Mouse (Mus musculus): Measurements from ENCODE around the gene Tjp1. TPM values are rescaled to one million over a fixed set of nuclear protein-coding genes. Genes with fewer than 3 reads are reported as not detected.

The Tjp1 gene
- polyA plus RNA-seq, 1 experiment from 2014 or later = 19.7 TPM

- Histone ChIP-seq H3K36me3 (ENCODE audit: control insufficient read depth, insufficient read depth) (no peaks in the 10 kb centered on the region), H3K9me3 (replicated peaks; ENCODE audit: control insufficient read depth, low read length) (no peaks in the 10 kb centered on the region), H3K27me3 (ENCODE audit: control insufficient read depth, insufficient read depth, low read length) (no peaks in the 10 kb centered on the region), H3K9ac (ENCODE audit: low read length) (no peak overlapping the region), H3K4me2 (ENCODE audit: low read depth, low read length) (no peak overlapping the region), H3K4me3 (ENCODE audit: low read length) (no peak overlapping the region), H3K27ac (ENCODE audit: low read length) (no peak overlapping the region; the same call in 1 of the 2 replicates), H3K4me1 (ENCODE audit: control insufficient read depth, insufficient read depth, low read length) (peaks cover 38% of the 10 kb centered on the region)
- ATAC-seq (replicated peaks; ENCODE audit: extremely low read depth, insufficient read depth, low FRiP score) = no peak
- 75% methylated on average over 3 of the region's 3 CpGs for WGBS
Observed at GRCm38 (mm10) chr7:65416506-65416905, 111.1 kb downstream of the Tjp1 start.

- H3K4me3 ChIP-seq (ENCODE audit: low read length) = no peak overlapping the region
- H3K27ac ChIP-seq (ENCODE audit: low read length) = peak overlapping the region; percentile 65
- H3K9me3 ChIP-seq (replicated peaks; ENCODE audit: control insufficient read depth, low read length) = no peaks in the 10 kb centered on the region
- no peak overlapping the region for H3K9ac ChIP-seq (ENCODE audit: low read length)
- no peaks in the 10 kb centered on the region for H3K36me3 ChIP-seq (ENCODE audit: control insufficient read depth, insufficient read depth)
- peaks cover 36% of the 10 kb centered on the region for H3K4me1 ChIP-seq (ENCODE audit: control insufficient read depth, insufficient read depth, low read length)
- peak overlapping the region; percentile 31; the same call in 1 of the 2 replicates for H3K4me2 ChIP-seq (ENCODE audit: low read depth, low read length)
- ATAC-seq (replicated peaks; ENCODE audit: extremely low read depth, insufficient read depth, low FRiP score) = peak; percentile 67
- 37% methylated on average over 13 of the region's 13 CpGs for WGBS
- H3K27me3 ChIP-seq (ENCODE audit: control insufficient read depth, insufficient read depth, low read length) = no peaks in the 10 kb centered on the region
Observed at GRCm38 (mm10) chr7:65413946-65414945, 113.3 kb downstream of the Tjp1 start.

- Histone ChIP-seq H3K4me2 (ENCODE audit: low read depth, low read length) (no peak overlapping the region), H3K4me3 (ENCODE audit: low read length) (no peak overlapping the region), H3K4me1 (ENCODE audit: control insufficient read depth, insufficient read depth, low read length) (peaks cover 14% of the 10 kb centered on the region), H3K27me3 (ENCODE audit: control insufficient read depth, insufficient read depth, low read length) (no peaks in the 10 kb centered on the region), H3K9me3 (replicated peaks; ENCODE audit: control insufficient read depth, low read length) (no peaks in the 10 kb centered on the region), H3K27ac (ENCODE audit: low read length) (no peak overlapping the region), H3K9ac (ENCODE audit: low read length) (no peak overlapping the region), H3K36me3 (ENCODE audit: control insufficient read depth, insufficient read depth) (no peaks in the 10 kb centered on the region)
- WGBS = 68% methylated on average over 7 of the region's 7 CpGs
- ATAC-seq (replicated peaks; ENCODE audit: extremely low read depth, insufficient read depth, low FRiP score) = peak; percentile 41
Observed at GRCm38 (mm10) chr7:65410668-65411067, 116.9 kb downstream of the Tjp1 start.

GRCm38 (mm10) chr7:65406427-65406826, 121.2 kb downstream of the Tjp1 start:
- H3K9ac ChIP-seq (ENCODE audit: low read length) = no peak overlapping the region
- WGBS = 73% methylated on average over 3 of the region's 3 CpGs
- H3K4me2 ChIP-seq (ENCODE audit: low read depth, low read length) = no peak overlapping the region
- no peak overlapping the region for H3K27ac ChIP-seq (ENCODE audit: low read length)
- no peaks in the 10 kb centered on the region for H3K4me1 ChIP-seq (ENCODE audit: control insufficient read depth, insufficient read depth, low read length)
- H3K4me3 ChIP-seq (ENCODE audit: low read length) = no peak overlapping the region
- ATAC-seq (replicated peaks; ENCODE audit: extremely low read depth, insufficient read depth, low FRiP score) = no peak
- H3K9me3 ChIP-seq (replicated peaks; ENCODE audit: control insufficient read depth, low read length) = no peaks in the 10 kb centered on the region
- no peaks in the 10 kb centered on the region for H3K27me3 ChIP-seq (ENCODE audit: control insufficient read depth, insufficient read depth, low read length)
- H3K36me3 ChIP-seq (ENCODE audit: control insufficient read depth, insufficient read depth) = no peaks in the 10 kb centered on the region

GRCm38 (mm10) chr7:65402516-65402915, 125.1 kb downstream of the Tjp1 start:
- no peak for ATAC-seq (replicated peaks; ENCODE audit: extremely low read depth, insufficient read depth, low FRiP score)
- WGBS = 86% methylated on average over 5 of the region's 5 CpGs
- Histone ChIP-seq H3K36me3 (ENCODE audit: control insufficient read depth, insufficient read depth) (no peaks in the 10 kb centered on the region), H3K27me3 (ENCODE audit: control insufficient read depth, insufficient read depth, low read length) (no peaks in the 10 kb centered on the region), H3K4me2 (ENCODE audit: low read depth, low read length) (no peak overlapping the region), H3K27ac (ENCODE audit: low read length) (no peak overlapping the region), H3K4me3 (ENCODE audit: low read length) (no peak overlapping the region), H3K4me1 (ENCODE audit: control insufficient read depth, insufficient read depth, low read length) (no peaks in the 10 kb centered on the region), H3K9me3 (replicated peaks; ENCODE audit: control insufficient read depth, low read length) (no peaks in the 10 kb centered on the region), H3K9ac (ENCODE audit: low read length) (no peak overlapping the region)

- Histone ChIP-seq H3K9me3 (replicated peaks; ENCODE audit: control insufficient read depth, low read length) (no peaks in the 10 kb centered on the region), H3K27me3 (ENCODE audit: control insufficient read depth, insufficient read depth, low read length) (no peaks in the 10 kb centered on the region), H3K4me1 (ENCODE audit: control insufficient read depth, insufficient read depth, low read length) (no peaks in the 10 kb centered on the region), H3K4me3 (ENCODE audit: low read length) (no peak overlapping the region), H3K36me3 (ENCODE audit: control insufficient read depth, insufficient read depth) (no peaks in the 10 kb centered on the region), H3K4me2 (ENCODE audit: low read depth, low read length) (no peak overlapping the region), H3K27ac (ENCODE audit: low read length) (no peak overlapping the region), H3K9ac (ENCODE audit: low read length) (no peak overlapping the region)
- no peak for ATAC-seq (replicated peaks; ENCODE audit: extremely low read depth, insufficient read depth, low FRiP score)
Observed at GRCm38 (mm10) chr7:65401622-65402021, 126.0 kb downstream of the Tjp1 start.

GRCm38 (mm10) chr7:65395891-65396290, 131.7 kb downstream of the Tjp1 start:
- WGBS = 86% methylated on average over 4 of the region's 4 CpGs
- Histone ChIP-seq H3K4me3 (ENCODE audit: low read length) (no peak overlapping the region), H3K27ac (ENCODE audit: low read length) (no peak overlapping the region), H3K9me3 (replicated peaks; ENCODE audit: control insufficient read depth, low read length) (no peaks in the 10 kb centered on the region), H3K4me1 (ENCODE audit: control insufficient read depth, insufficient read depth, low read length) (peaks cover 16% of the 10 kb centered on the region), H3K27me3 (ENCODE audit: control insufficient read depth, insufficient read depth, low read length) (no peaks in the 10 kb centered on the region), H3K9ac (ENCODE audit: low read length) (no peak overlapping the region), H3K4me2 (ENCODE audit: low read depth, low read length) (no peak overlapping the region), H3K36me3 (ENCODE audit: control insufficient read depth, insufficient read depth) (no peaks in the 10 kb centered on the region)
- ATAC-seq (replicated peaks; ENCODE audit: extremely low read depth, insufficient read depth, low FRiP score) = no peak

- ATAC-seq (replicated peaks; ENCODE audit: extremely low read depth, insufficient read depth, low FRiP score) = no peak
- Histone ChIP-seq H3K27me3 (ENCODE audit: control insufficient read depth, insufficient read depth, low read length) (no peaks in the 10 kb centered on the region), H3K4me2 (ENCODE audit: low read depth, low read length) (no peak overlapping the region), H3K4me3 (ENCODE audit: low read length) (no peak overlapping the region), H3K9me3 (replicated peaks; ENCODE audit: control insufficient read depth, low read length) (no peaks in the 10 kb centered on the region), H3K36me3 (ENCODE audit: control insufficient read depth, insufficient read depth) (no peaks in the 10 kb centered on the region), H3K4me1 (ENCODE audit: control insufficient read depth, insufficient read depth, low read length) (peaks cover 16% of the 10 kb centered on the region), H3K9ac (ENCODE audit: low read length) (no peak overlapping the region), H3K27ac (ENCODE audit: low read length) (no peak overlapping the region)
- WGBS = 55% methylated on average over 5 of the region's 5 CpGs
Observed at GRCm38 (mm10) chr7:65395166-65395565, 132.4 kb downstream of the Tjp1 start.

- Histone ChIP-seq H3K4me2 (ENCODE audit: low read depth, low read length) (no peak overlapping the region), H3K9me3 (replicated peaks; ENCODE audit: control insufficient read depth, low read length) (no peaks in the 10 kb centered on the region), H3K27me3 (ENCODE audit: control insufficient read depth, insufficient read depth, low read length) (no peaks in the 10 kb centered on the region), H3K36me3 (ENCODE audit: control insufficient read depth, insufficient read depth) (no peaks in the 10 kb centered on the region), H3K4me3 (ENCODE audit: low read length) (no peak overlapping the region), H3K27ac (ENCODE audit: low read length) (no peak overlapping the region), H3K4me1 (ENCODE audit: control insufficient read depth, insufficient read depth, low read length) (peaks cover 16% of the 10 kb centered on the region), H3K9ac (ENCODE audit: low read length) (no peak overlapping the region)
- no peak for ATAC-seq (replicated peaks; ENCODE audit: extremely low read depth, insufficient read depth, low FRiP score)
- 35% methylated on average over 2 of the region's 2 CpGs for WGBS
Observed at GRCm38 (mm10) chr7:65394672-65395071, 132.9 kb downstream of the Tjp1 start.
